Mouse (Mus musculus): Measurements from ENCODE around the gene Pirt.

The Pirt gene

DNA sequence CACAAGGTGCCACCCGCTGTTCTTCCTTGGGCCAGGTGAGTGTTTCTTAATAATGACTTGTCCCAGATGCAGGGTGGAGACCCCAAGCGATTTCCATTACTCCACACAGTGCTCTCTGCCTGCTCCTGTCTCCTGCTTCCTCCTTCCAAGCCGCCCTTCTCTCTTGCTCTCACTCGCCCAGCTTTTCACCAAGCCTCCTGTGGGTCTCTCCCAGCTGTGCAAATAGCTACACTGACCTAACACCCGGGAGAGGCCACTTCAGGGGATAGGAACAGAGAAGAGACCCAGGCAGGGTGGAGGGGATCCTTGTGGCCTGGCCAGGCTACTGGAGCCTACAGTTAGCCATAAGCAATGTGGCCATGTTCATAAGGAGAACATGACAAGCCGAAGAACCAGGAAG lies 35.1 kb downstream of the Pirt start:
- DNase-seq: no peak

DNA sequence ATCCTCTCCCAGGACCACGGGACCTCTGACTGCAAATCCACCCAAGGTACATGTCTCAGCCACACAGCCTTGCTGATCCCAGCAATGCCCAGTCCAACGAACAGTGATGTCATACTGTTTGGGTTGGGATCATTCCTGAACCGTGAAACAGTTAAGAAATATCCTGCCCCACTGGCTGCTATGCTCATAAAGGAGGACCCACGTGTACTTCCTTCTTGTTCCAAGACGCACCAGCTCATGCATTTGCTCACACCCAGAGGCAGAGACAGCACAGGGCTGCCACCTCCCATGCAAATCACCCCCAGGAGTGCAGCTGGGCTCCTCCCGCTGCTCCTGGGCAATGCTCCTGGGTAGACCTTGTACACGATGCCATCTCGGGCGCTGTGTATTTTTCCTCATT lies 44.5 kb downstream of the Pirt start, which contains the start of gene Tmem238l:
TSS of gene Tmem238l (plus strand) at position 336 of the 400 bp plus-strand sequence.
- DNase-seq: no peak

DNA sequence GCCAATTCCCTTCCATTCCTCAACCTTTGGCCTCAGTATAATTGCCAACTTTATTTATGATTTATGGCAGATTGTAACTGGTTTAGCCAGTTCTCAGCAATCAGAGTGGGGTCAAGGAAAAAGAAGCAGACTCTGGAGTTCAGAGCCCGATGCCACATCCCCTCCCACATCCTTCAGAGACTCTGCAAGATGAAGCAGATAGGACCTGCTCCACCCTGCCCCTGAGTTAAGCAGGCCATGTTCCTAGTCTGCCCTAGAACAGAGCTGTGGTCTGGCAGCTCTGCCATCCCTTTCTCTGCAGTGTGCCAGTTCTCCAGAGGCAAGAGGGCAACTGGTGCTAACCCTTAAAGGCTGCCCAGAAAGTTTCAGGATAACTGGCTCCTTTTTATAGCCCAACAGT lies 49.0 kb downstream of the Pirt start:
- DNase-seq: no peak

DNA sequence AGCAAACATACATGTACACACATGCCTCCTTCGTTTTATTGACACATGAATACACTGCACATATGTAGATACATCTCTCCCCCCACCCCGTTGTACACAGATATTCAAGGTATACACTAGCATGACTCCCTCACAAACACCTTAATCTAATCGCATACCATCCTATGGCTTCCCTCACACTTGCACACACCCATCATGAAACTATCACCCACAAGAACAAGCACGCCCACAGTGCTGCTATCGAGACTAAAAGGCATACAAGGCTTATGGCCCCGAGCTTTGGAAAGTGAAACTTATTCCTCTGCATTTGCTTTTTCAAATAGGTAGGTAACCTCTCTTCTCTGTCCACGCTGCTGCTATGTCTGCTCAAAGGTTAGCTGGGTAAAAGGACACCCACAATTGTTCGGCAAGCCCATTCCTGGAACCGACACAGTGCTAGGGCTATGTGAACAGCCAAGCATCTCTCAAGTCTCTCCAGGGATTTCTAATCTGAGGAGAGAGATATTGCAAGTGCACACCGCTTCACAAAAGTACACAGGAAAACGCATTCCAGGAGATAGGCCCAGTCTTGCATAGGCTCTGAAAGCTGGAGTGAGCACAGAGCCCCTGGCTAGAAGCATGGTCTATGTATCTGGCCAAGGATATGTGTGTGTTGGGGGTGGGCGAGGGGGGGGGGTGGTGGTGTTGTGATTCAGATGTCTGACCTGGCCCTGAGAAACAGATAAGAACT lies 49.8 kb downstream of the Pirt start:
- DNase-seq: no peak

DNA sequence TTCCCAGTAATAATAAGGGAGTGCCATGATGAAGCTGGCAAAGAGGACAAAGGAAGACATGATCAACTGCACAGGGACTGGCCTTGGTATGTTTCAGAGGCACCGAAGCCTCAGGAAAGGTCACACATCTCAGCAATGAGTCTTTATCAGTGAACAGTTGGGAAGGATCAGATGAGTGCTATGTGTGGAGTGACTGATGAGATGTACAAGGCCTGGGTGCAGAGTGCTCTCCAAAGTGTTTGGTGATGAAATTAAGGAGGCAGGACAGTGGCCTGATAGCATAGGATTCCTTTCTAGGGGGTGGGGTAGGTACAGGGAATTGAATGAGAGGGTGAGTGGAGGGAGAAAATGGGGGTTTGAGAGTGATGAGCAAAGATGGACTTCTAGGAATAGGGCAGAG lies 51.7 kb downstream of the Pirt start:
- no peak for DNase-seq

DNA sequence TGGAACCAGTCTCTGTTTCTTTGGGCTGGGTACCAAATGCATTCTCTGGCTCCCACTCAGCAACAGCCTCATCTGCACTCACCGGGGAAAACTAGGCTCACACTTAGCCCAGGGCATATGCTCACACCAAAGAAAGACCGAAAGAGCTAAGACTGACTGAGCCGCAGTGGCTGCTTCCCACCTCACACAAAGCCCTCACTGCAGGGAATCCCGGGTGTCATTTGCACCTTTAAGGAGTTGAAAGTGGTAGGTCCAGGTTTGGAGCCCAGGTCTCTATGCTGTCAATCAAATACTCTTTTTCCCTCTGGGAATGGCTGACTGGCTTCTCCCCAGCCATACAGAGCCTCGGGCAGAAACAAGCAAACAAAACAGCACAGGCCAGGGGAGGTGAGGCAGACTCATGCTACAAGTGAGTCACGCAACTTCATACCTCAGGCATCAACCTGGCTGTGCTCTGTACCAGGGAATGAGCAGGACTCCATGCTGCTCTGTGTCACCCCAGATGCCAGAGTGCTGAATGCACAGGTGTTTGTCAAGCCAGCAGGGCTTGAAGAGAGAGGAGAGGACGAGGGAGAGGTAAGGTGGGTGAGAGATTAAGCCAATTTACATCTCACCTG lies 54.8 kb downstream of the Pirt start:
- DNase-seq: no peak

DNA sequence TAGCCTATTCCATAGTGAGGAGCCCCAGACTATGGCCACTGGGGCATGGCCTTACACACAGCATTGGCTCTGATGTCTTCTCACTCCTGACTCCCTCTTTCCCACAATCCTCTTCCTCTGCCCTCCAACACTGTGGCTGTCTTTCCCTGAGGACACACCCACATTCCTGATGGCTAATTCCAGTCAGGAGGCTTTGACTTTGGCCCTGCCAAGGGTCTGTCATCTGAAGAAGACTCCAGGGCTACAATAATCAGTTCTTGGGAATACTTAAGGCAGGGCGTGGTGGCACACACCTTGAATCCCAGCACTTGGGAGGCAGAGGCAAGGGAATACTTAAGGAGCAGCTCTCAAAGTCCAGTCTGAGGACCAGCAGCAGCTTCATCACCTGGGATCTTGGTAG lies 56.8 kb downstream of the Pirt start:
- no peak for DNase-seq

DNA sequence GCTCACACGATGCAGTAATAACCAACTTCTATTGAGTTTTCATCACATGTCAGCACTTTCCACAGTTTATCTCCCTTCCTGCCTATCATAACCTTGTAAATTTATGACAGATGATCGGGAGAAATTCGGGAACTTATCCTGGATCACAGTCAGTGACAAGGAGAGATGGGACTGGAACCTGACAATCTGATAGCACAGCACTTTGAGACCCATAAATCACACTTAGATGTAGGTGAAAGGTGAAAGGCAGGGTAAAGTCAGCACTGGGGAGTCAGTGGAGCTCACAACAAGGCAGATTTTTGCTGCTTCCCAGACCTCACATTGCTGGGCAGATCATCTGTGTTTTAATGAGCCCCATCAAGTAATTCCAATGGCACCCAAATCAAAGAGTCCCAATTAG lies 61.7 kb downstream of the Pirt start:
- DNase-seq: no peak

DNA sequence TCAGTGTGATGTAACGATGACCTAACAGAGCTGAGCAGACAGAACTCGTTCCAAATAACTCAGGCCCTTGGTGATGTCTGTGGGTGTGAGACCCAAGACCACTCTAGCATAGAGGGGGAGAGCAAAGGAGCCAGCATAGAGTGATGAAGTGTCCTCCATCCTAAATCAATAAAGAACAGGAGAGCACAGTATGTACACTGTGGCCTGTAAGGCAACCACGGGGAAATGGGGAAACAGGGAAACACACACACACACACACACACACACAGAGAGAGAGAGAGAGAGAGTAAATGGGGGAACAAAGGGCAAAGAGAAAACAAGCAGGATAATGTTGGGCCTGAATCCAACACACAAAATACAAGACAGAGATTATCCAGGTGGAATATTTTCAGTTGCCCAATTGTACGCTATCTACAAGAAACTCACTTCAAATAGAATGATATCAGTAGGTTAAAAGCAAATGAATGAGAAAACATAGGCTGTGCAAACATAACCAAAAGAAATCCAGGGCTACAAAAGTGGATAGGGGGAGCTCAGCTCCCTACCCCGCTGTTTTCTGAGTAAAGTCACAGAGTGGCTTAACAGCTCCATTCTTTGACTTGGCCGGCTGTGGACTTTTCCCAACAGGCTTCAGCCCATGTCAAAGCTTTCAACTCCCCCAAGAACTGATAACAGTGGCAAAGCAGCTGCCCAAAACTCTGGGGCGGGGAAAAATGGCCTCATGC lies 64.0 kb downstream of the Pirt start:
- DNase-seq: no peak
